Mouse (Mus musculus) hindbrain, embryonic 16.5 days (tissue): ENCODE data around the gene Capza2. TPM values are rescaled to one million over a fixed set of nuclear protein-coding genes. Genes with fewer than 3 reads are reported as not detected.
A peak's percentile ranks its signal among the peaks of the same experiment; 100 is the strongest.

Experiments
- ATAC-seq: fragments of 200-750 bp; cut with Nextera tagmentation; 2 replicates; pipeline ENCODE4 v1.8.0; 2017; ENCODE audit warnings: moderate TSS enrichment, moderate library complexity
- H3K27ac ChIP-seq: fragments of 300-500 bp; sonication (generic); 2 replicates; pipeline ENCODE4 v1.5.1; 2014; ENCODE audit warnings: low read depth, mild to moderate bottlenecking, control low read depth, low read length, moderate library complexity
- H3K27me3 ChIP-seq: fragments of 300-500 bp; sonication (generic); replicated peaks from 2 replicates; pipeline ENCODE4 v1.6.1; 2014; ENCODE audit warnings: low read length; ENCODE audit not compliant: control insufficient read depth, insufficient read depth
- H3K36me3 ChIP-seq: fragments of 300-500 bp; sonication (generic); 2 replicates; pipeline ENCODE4 v1.6.1; 2014; ENCODE audit warnings: mild to moderate bottlenecking, low read length, moderate library complexity, mixed read lengths; ENCODE audit not compliant: control insufficient read depth, insufficient read depth
- H3K4me1 ChIP-seq: fragments of 300-500 bp; sonication (generic); 2 replicates; pipeline ENCODE4 v1.6.1; 2014; ENCODE audit warnings: low read depth, low read length; ENCODE audit not compliant: control insufficient read depth, insufficient read depth
- H3K4me2 ChIP-seq: fragments of 300-500 bp; sonication (generic); 2 replicates; pipeline ENCODE4 v1.6.1; 2014; ENCODE audit warnings: mild to moderate bottlenecking, low read length, control low read depth, moderate library complexity
- H3K4me3 ChIP-seq: fragments of 300-500 bp; sonication (generic); 2 replicates; pipeline ENCODE4 v1.5.1; 2014; ENCODE audit warnings: mild to moderate bottlenecking, low read length, control low read depth, moderate library complexity
- H3K9ac ChIP-seq: fragments of 300-500 bp; sonication (generic); 2 replicates; pipeline ENCODE4 v1.6.1; 2014; ENCODE audit warnings: low read depth, mild to moderate bottlenecking, control low read depth, low read length, moderate library complexity
- H3K9me3 ChIP-seq: fragments of 300-500 bp; sonication (generic); 2 replicates; pipeline ENCODE4 v1.6.1; 2014; ENCODE audit warnings: mild to moderate bottlenecking, low read length, moderate library complexity; ENCODE audit not compliant: control insufficient read depth
- WGBS: fragments of 180-500 bp; shearing (Covaris S2); extraction: QIAGEN DNeasy Blood & Tissue Kit; methylation state at CpG from one replicate; pipeline ENCODE4 v1.1.7; 2014; 5-methylcytosine and 5-hydroxymethylcytosine counted together
- polyA plus RNA-seq: library from polyadenylated mRNA; unstranded; fragments of >200 nt; fragmentation: Nextera tagmentation; extraction: Ambion mirVana; gene quantifications from 2 replicates; pipeline ENCODE4 v1.2.1, GENCODE M21; 2015

Gene Capza2
- polyA plus RNA-seq, 1 experiment from 2014 or later, result 258 TPM

- H3K9me3 ChIP-seq, result no peaks in the 10 kb centered on the region
- H3K36me3 ChIP-seq, result peaks cover 23% of the 10 kb centered on the region
Measured at GRCm38 (mm10) chr6:17666024-17666423, 30.0 kb downstream of the Capza2 start.

GRCm38 (mm10) chr6:17667813-17668212 is 31.8 kb downstream of the Capza2 start:
- Histone ChIP-seq H3K9me3 (no peaks in the 10 kb centered on the region), H3K36me3 (peaks cover 14% of the 10 kb centered on the region), H3K27ac (no peak overlapping the region), H3K4me3 (no peak overlapping the region), H3K4me1 (no peaks in the 10 kb centered on the region), H3K27me3 (no peaks in the 10 kb centered on the region), H3K9ac (no peak overlapping the region), H3K4me2 (no peak overlapping the region)
- WGBS, result 96% methylated on average over 3 of the region's 3 CpGs
- ATAC-seq, result no peak

More at GRCm38 (mm10) chr6:17666024-17666423, 30.0 kb downstream of the Capza2 start:
- no peak for ATAC-seq
- no peaks in the 10 kb centered on the region for H3K4me1 ChIP-seq
- no peak overlapping the region for H3K27ac ChIP-seq
- H3K9ac ChIP-seq, result no peak overlapping the region
- H3K4me2 ChIP-seq, result no peak overlapping the region
- H3K27me3 ChIP-seq, result no peaks in the 10 kb centered on the region
- no peak overlapping the region for H3K4me3 ChIP-seq

GRCm38 (mm10) chr6:17668334-17668733 is 32.3 kb downstream of the Capza2 start:
- Histone ChIP-seq H3K4me2 (no peak overlapping the region), H3K9ac (no peak overlapping the region), H3K27me3 (no peaks in the 10 kb centered on the region), H3K36me3 (peaks cover 11% of the 10 kb centered on the region), H3K4me1 (no peaks in the 10 kb centered on the region), H3K9me3 (no peaks in the 10 kb centered on the region), H3K27ac (no peak overlapping the region), H3K4me3 (no peak overlapping the region)
- 0 out of 2 replicates have a peak, but pooled peaks have one; percentile 40 for ATAC-seq
- 96% methylated on average over 12 of the region's 12 CpGs for WGBS

- H3K27ac ChIP-seq, result no peak overlapping the region
- WGBS, result 84% methylated on average over 2 of the region's 2 CpGs
- no peaks in the 10 kb centered on the region for H3K9me3 ChIP-seq
- H3K27me3 ChIP-seq, result no peaks in the 10 kb centered on the region
- H3K4me1 ChIP-seq, result no peaks in the 10 kb centered on the region
- H3K4me3 ChIP-seq, result no peak overlapping the region
- no peak overlapping the region for H3K9ac ChIP-seq
- ATAC-seq, result no peak
- peaks cover 9% of the 10 kb centered on the region for H3K36me3 ChIP-seq
- H3K4me2 ChIP-seq, result no peak overlapping the region
Measured at GRCm38 (mm10) chr6:17669826-17670225, 33.8 kb downstream of the Capza2 start.

GRCm38 (mm10) chr6:17675019-17675756 is 39.2 kb downstream of the Capza2 start:
- 0 out of 2 replicates have a peak, but pooled peaks have one; percentile 68 for ATAC-seq
- 25% methylated on average over 12 of the region's 12 CpGs for WGBS

GRCm38 (mm10) chr6:17677008-17677407 is 41.0 kb downstream of the Capza2 start:
- H3K9ac ChIP-seq, result no peak overlapping the region
- no peak overlapping the region for H3K4me2 ChIP-seq
- H3K27ac ChIP-seq, result no peak overlapping the region
- H3K4me1 ChIP-seq, result no peaks in the 10 kb centered on the region
- H3K36me3 ChIP-seq, result no peaks in the 10 kb centered on the region
- WGBS, result 83% methylated on average over 2 of the region's 2 CpGs
- H3K27me3 ChIP-seq, result no peaks in the 10 kb centered on the region
- no peak overlapping the region for H3K4me3 ChIP-seq
- no peaks in the 10 kb centered on the region for H3K9me3 ChIP-seq
- no peak for ATAC-seq

More at GRCm38 (mm10) chr6:17675019-17675756, 39.2 kb downstream of the Capza2 start:
- Histone ChIP-seq H3K9me3 (no peaks in the 10 kb centered on the region), H3K27me3 (no peaks in the 10 kb centered on the region), H3K4me2 (peak overlapping the region; percentile 22; the same call in 1 of the 2 replicates), H3K4me1 (no peaks in the 10 kb centered on the region), H3K27ac (no peak overlapping the region), H3K36me3 (no peaks in the 10 kb centered on the region), H3K4me3 (no peak overlapping the region), H3K9ac (no peak overlapping the region)

- 78% methylated on average over 6 of the region's 6 CpGs for WGBS
- H3K27ac ChIP-seq, result no peak overlapping the region
- H3K9ac ChIP-seq, result no peak overlapping the region
- no peaks in the 10 kb centered on the region for H3K9me3 ChIP-seq
- H3K36me3 ChIP-seq, result no peaks in the 10 kb centered on the region
- no peaks in the 10 kb centered on the region for H3K4me1 ChIP-seq
- H3K27me3 ChIP-seq, result no peaks in the 10 kb centered on the region
- ATAC-seq, result no peak
- H3K4me2 ChIP-seq, result no peak overlapping the region
- no peak overlapping the region for H3K4me3 ChIP-seq
Measured at GRCm38 (mm10) chr6:17680266-17680925, 44.4 kb downstream of the Capza2 start.

- H3K4me2 ChIP-seq, result no peak overlapping the region
- H3K27ac ChIP-seq, result no peak overlapping the region
- H3K36me3 ChIP-seq, result no peaks in the 10 kb centered on the region
- no peak for ATAC-seq
- H3K4me3 ChIP-seq, result no peak overlapping the region
- no peaks in the 10 kb centered on the region for H3K9me3 ChIP-seq
- 97% methylated on average over 8 of the region's 8 CpGs for WGBS
- H3K27me3 ChIP-seq, result no peaks in the 10 kb centered on the region
- no peak overlapping the region for H3K9ac ChIP-seq
- no peaks in the 10 kb centered on the region for H3K4me1 ChIP-seq
Measured at GRCm38 (mm10) chr6:17681810-17682209, 45.8 kb downstream of the Capza2 start.

GRCm38 (mm10) chr6:17688676-17689075 is 52.6 kb downstream of the Capza2 start:
- 80% methylated on average over 5 of the region's 5 CpGs for whole genome bisulfite sequencing
- H3K4me1 ChIP-seq, result peaks cover 4% of the 10 kb centered on the region; the same call in 1 of the 2 replicates
- no peak overlapping the region for H3K4me2 ChIP-seq
- H3K36me3 ChIP-seq, result no peaks in the 10 kb centered on the region
- no peak overlapping the region for H3K4me3 ChIP-seq
- ATAC-seq, result no peak
- no peaks in the 10 kb centered on the region for H3K27me3 ChIP-seq
- H3K9ac ChIP-seq, result no peak overlapping the region
- H3K9me3 ChIP-seq, result no peaks in the 10 kb centered on the region
- no peak overlapping the region for H3K27ac ChIP-seq
